Mouse (Mus musculus) midbrain, postnatal 0 days (tissue): ENCODE results near the gene Ppm1a. TPM values are rescaled to one million over a fixed set of nuclear protein-coding genes. Genes with fewer than 3 reads are reported as not detected.
A peak's percentile ranks its signal among the peaks of the same experiment; 100 is the strongest.

Source experiments
- ATAC-seq: fragments of 200-750 bp; cut with Nextera tagmentation; 2 replicates; pipeline ENCODE4 v1.8.0; 2017; ENCODE audit warnings: moderate number of reproducible peaks, mild to moderate bottlenecking, moderate TSS enrichment, moderate library complexity; ENCODE audit not compliant: low FRiP score
- DNase-seq: peaks from one replicate; pipeline ENCODE4 v3.0.0-alpha.2; 2015; ENCODE audit warnings: low spot score
- H3K27ac ChIP-seq: fragments of 300-500 bp; sonication (generic); 2 replicates; pipeline ENCODE4 v1.5.1; 2014; ENCODE audit warnings: low read depth, mild to moderate bottlenecking, low read length, mixed read lengths
- H3K27me3 ChIP-seq: fragments of 300-500 bp; sonication (generic); 2 replicates; pipeline ENCODE4 v1.6.1; 2014; ENCODE audit warnings: low read length, control low read depth, mixed read lengths; ENCODE audit not compliant: insufficient read depth
- H3K36me3 ChIP-seq: fragments of 300-500 bp; sonication (generic); 2 replicates; pipeline ENCODE4 v1.6.1; 2014; ENCODE audit warnings: low read length, control low read depth, mixed read lengths; ENCODE audit not compliant: insufficient read depth
- H3K4me1 ChIP-seq: fragments of 300-500 bp; sonication (generic); 2 replicates; pipeline ENCODE4 v1.6.1; 2014; ENCODE audit warnings: mild to moderate bottlenecking, control low read depth, antibody characterized with exemption, low read length, mixed read lengths; ENCODE audit not compliant: insufficient read depth
- H3K4me2 ChIP-seq: fragments of 300-500 bp; sonication (generic); 2 replicates; pipeline ENCODE4 v1.6.1; 2014; ENCODE audit warnings: low read depth, mild to moderate bottlenecking, low read length, mixed read lengths; ENCODE audit not compliant: poor library complexity, severe bottlenecking
- H3K4me3 ChIP-seq: fragments of 300-500 bp; sonication (generic); 2 replicates; pipeline ENCODE4 v1.5.1; 2014; ENCODE audit warnings: low read depth, mild to moderate bottlenecking, low read length, moderate library complexity
- H3K9ac ChIP-seq: fragments of 300-500 bp; sonication (generic); replicated peaks from 2 replicates; pipeline ENCODE4 v1.6.1; 2014; ENCODE audit warnings: mild to moderate bottlenecking, low read length, moderate library complexity, mixed read lengths; ENCODE audit not compliant: poor library complexity, severe bottlenecking
- H3K9me3 ChIP-seq: fragments of 300-500 bp; sonication (generic); 2 replicates; pipeline ENCODE4 v1.6.1; 2016; ENCODE audit warnings: low read length, control low read depth
- CTCF ChIP-seq: IDR thresholded peaks from 2 replicates; pipeline ENCODE4 v1.5.1; 2016; ENCODE audit warnings: antibody characterized with exemption, mild to moderate bottlenecking
- WGBS: fragments of 180-500 bp; shearing (Covaris S2); extraction: QIAGEN DNeasy Blood & Tissue Kit; methylation state at CpG from one replicate; pipeline ENCODE4 v1.1.7; 2014; 5-methylcytosine and 5-hydroxymethylcytosine counted together
- polyA plus RNA-seq: library from polyadenylated mRNA; unstranded; fragments of >200 nt; fragmentation: Nextera tagmentation; extraction: Ambion mirVana; gene quantifications from 2 replicates; pipeline ENCODE4 v1.2.1, GENCODE M21; 2015
- total RNA-seq: library from RNA; depleted of rRNA; stranded (reverse); fragments of >200 nt; gene quantifications from 2 replicates; pipeline ENCODE4 v1.2.3, GENCODE M21; 2014

Ppm1a gene
- total and polyA plus RNA-seq, 2 experiments from 2014 or later = 79.3 to 170 TPM

GRCm38 (mm10) chr12:72786551-72786950 lies 29.3 kb downstream of the Ppm1a start:
- WGBS = 86% methylated on average over 5 of the region's 5 CpGs
- no peak overlapping the region for H3K9ac ChIP-seq

GRCm38 (mm10) chr12:72786986-72787385 lies 29.7 kb downstream of the Ppm1a start:
- DNase-seq (no peak), ATAC-seq (no peak)
- WGBS = 84% methylated on average over 4 of the region's 4 CpGs
- no peaks in the 10 kb centered on the region for H3K9me3 ChIP-seq
- no peaks in the 10 kb centered on the region for H3K27me3 ChIP-seq
- H3K9ac ChIP-seq = no peak overlapping the region
- TF ChIP-seq CTCF = no peak
- H3K4me3 ChIP-seq = no peak overlapping the region
- H3K27ac ChIP-seq = no peak overlapping the region
- peaks cover 16% of the 10 kb centered on the region; the same call in 1 of the 2 replicates for H3K36me3 ChIP-seq
- H3K4me1 ChIP-seq = no peaks in the 10 kb centered on the region
- H3K4me2 ChIP-seq = no peak overlapping the region

More at GRCm38 (mm10) chr12:72786551-72786950, 29.3 kb downstream of the Ppm1a start:
- Histone ChIP-seq H3K27me3 (no peaks in the 10 kb centered on the region), H3K4me3 (no peak overlapping the region), H3K9me3 (no peaks in the 10 kb centered on the region), H3K4me1 (no peaks in the 10 kb centered on the region), H3K27ac (no peak overlapping the region), H3K36me3 (peaks cover 16% of the 10 kb centered on the region; the same call in 1 of the 2 replicates), H3K4me2 (no peak overlapping the region)
- DNase-seq (no peak), ATAC-seq (no peak)
- no peak for TF ChIP-seq CTCF

- Histone ChIP-seq H3K27me3 (no peaks in the 10 kb centered on the region), H3K9me3 (no peaks in the 10 kb centered on the region), H3K36me3 (peaks cover 18% of the 10 kb centered on the region; the same call in 1 of the 2 replicates), H3K27ac (no peak overlapping the region), H3K4me1 (no peaks in the 10 kb centered on the region), H3K4me2 (no peak overlapping the region), H3K4me3 (no peak overlapping the region), H3K9ac (no peak overlapping the region)
- ATAC-seq = no peak
- DNase-seq = peak; percentile 44
- peak; percentile 16; the same call in 1 of the 2 replicates for TF ChIP-seq CTCF
- WGBS = 27% methylated on average over 7 of the region's 7 CpGs
Measured at GRCm38 (mm10) chr12:72790538-72790937, 33.3 kb downstream of the Ppm1a start.

- Histone ChIP-seq H3K4me2 (no peak overlapping the region), H3K4me1 (no peaks in the 10 kb centered on the region), H3K27me3 (no peaks in the 10 kb centered on the region), H3K27ac (no peak overlapping the region), H3K4me3 (no peak overlapping the region), H3K9ac (no peak overlapping the region), H3K9me3 (no peaks in the 10 kb centered on the region), H3K36me3 (peaks cover 11% of the 10 kb centered on the region; the same call in 1 of the 2 replicates)
- DNase-seq (no peak), ATAC-seq (no peak)
- WGBS = 92% methylated on average over 11 of the region's 11 CpGs
- no peak for TF ChIP-seq CTCF
Measured at GRCm38 (mm10) chr12:72792320-72793091, 35.3 kb downstream of the Ppm1a start.

GRCm38 (mm10) chr12:72793983-72794382 lies 36.7 kb downstream of the Ppm1a start:
- Histone ChIP-seq H3K27ac (no peak overlapping the region), H3K4me1 (no peaks in the 10 kb centered on the region), H3K9me3 (no peaks in the 10 kb centered on the region), H3K9ac (no peak overlapping the region), H3K27me3 (no peaks in the 10 kb centered on the region), H3K4me2 (no peak overlapping the region), H3K4me3 (no peak overlapping the region), H3K36me3 (peaks cover 11% of the 10 kb centered on the region; the same call in 1 of the 2 replicates)
- DNase-seq (peak; percentile 43), ATAC-seq (no peak)
- TF ChIP-seq CTCF = no peak
- WGBS = 92% methylated on average over 8 of the region's 8 CpGs

- ATAC-seq (no peak), DNase-seq (no peak)
- Histone ChIP-seq H3K4me2 (no peak overlapping the region), H3K9ac (no peak overlapping the region), H3K27me3 (no peaks in the 10 kb centered on the region), H3K36me3 (no peaks in the 10 kb centered on the region), H3K4me1 (no peaks in the 10 kb centered on the region), H3K4me3 (no peak overlapping the region), H3K27ac (no peak overlapping the region), H3K9me3 (no peaks in the 10 kb centered on the region)
- 84% methylated on average over 6 of the region's 6 CpGs for WGBS
- TF ChIP-seq CTCF = no peak
Measured at GRCm38 (mm10) chr12:72809798-72810197, 52.5 kb downstream of the Ppm1a start.
